Mouse (Mus musculus) liver, embryonic 13.5 days (tissue): ENCODE data around the gene Arrb1. TPM values are rescaled to one million over a fixed set of nuclear protein-coding genes. Genes with fewer than 3 reads are reported as not detected.

ENCODE experiments used
- ATAC-seq: fragments of 200-750 bp; cut with Nextera tagmentation; 2 replicates; pipeline ENCODE4 v1.8.0; 2017; ENCODE audit warnings: low read depth, mild to moderate bottlenecking, moderate number of reproducible peaks, moderate library complexity
- DNase-seq: peaks from one replicate; pipeline ENCODE4 v3.0.0; 2022
- H3K27ac ChIP-seq: fragments of 300-500 bp; sonication (generic); 2 replicates; pipeline ENCODE4 v1.5.1; 2015; ENCODE audit warnings: moderate library complexity, mild to moderate bottlenecking, inconsistent platforms
- H3K27me3 ChIP-seq: fragments of 300-500 bp; sonication (generic); 2 replicates; pipeline ENCODE4 v1.6.1; 2015; ENCODE audit warnings: mild to moderate bottlenecking, inconsistent platforms
- H3K36me3 ChIP-seq: fragments of 300-500 bp; sonication (generic); 2 replicates; pipeline ENCODE4 v1.6.1; 2015; ENCODE audit warnings: mild to moderate bottlenecking, inconsistent platforms
- H3K4me1 ChIP-seq: fragments of 300-500 bp; sonication (generic); replicated peaks from 2 replicates; pipeline ENCODE4 v1.6.1; 2015; ENCODE audit warnings: inconsistent platforms
- H3K4me2 ChIP-seq: fragments of 300-500 bp; sonication (generic); 2 replicates; pipeline ENCODE4 v1.6.1; 2015; ENCODE audit warnings: inconsistent platforms, mild to moderate bottlenecking, moderate library complexity
- H3K4me3 ChIP-seq: fragments of 300-500 bp; sonication (generic); replicated peaks from 2 replicates; pipeline ENCODE4 v1.5.1; 2015; ENCODE audit warnings: mild to moderate bottlenecking, inconsistent platforms
- H3K9ac ChIP-seq: fragments of 300-500 bp; sonication (generic); 2 replicates; pipeline ENCODE4 v1.6.1; 2015; ENCODE audit warnings: mild to moderate bottlenecking, inconsistent platforms
- H3K9me3 ChIP-seq: fragments of 300-500 bp; sonication (generic); replicated peaks from 2 replicates; pipeline ENCODE4 v1.6.1; 2016; ENCODE audit warnings: inconsistent platforms
- WGBS: fragments of 180-500 bp; shearing (Covaris S2); methylation state at CpG from one replicate; pipeline ENCODE4 v1.1.7; 2015; ENCODE audit not compliant: insufficient replicate concordance; 5-methylcytosine and 5-hydroxymethylcytosine counted together
- polyA plus RNA-seq: library from polyadenylated mRNA; unstranded; fragments of >200 nt; fragmentation: Nextera tagmentation; extraction: Ambion mirVana; gene quantifications from 2 replicates; pipeline ENCODE4 v1.2.1, GENCODE M21; 2015

Arrb1 gene
- polyA plus RNA-seq, 1 experiment from 2014 or later: 96.5 TPM

GRCm38 (mm10) chr7:99580247-99580646 is 45.0 kb downstream of the Arrb1 start:
- Histone ChIP-seq H3K4me1 (peaks cover 48% of the 10 kb centered on the region), H3K4me2 (no peak overlapping the region), H3K4me3 (no peak overlapping the region), H3K36me3 (peaks cover 20% of the 10 kb centered on the region), H3K9me3 (no peaks in the 10 kb centered on the region), H3K27me3 (no peaks in the 10 kb centered on the region), H3K9ac (no peak overlapping the region), H3K27ac (0 out of 2 replicates have a peak overlapping the region, but pooled peaks have one; percentile 24)
- ATAC-seq (no peak), DNase-seq (no peak)
- 38% methylated on average over 6 of the region's 6 CpGs for WGBS

DNA sequence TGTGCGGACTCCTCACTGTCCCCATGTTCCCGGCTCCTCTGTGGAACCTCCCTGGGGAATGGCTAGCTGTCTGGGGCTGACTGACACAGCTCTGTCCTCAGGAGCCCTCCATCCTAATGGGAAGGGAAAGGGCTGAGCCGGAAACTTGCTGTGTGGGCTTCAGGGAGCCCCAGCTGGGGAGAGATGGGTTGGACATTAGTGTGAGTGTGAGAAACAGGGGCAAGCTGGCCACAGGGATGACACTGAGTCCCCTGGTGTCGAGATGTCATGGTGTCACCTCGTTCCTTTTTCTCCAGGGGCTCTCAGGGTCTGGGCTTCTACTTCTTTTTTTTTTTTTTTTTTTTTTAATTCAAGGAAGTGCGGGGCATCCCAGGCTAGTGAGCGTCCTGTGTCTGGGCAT is 47.0 kb downstream of the Arrb1 start:
- no peak overlapping the region for H3K4me3 ChIP-seq
- no peak overlapping the region for H3K4me2 ChIP-seq
- peaks cover 38% of the 10 kb centered on the region for H3K36me3 ChIP-seq
- 65% methylated on average over 7 of the region's 7 CpGs for WGBS
- H3K4me1 ChIP-seq: peaks cover 48% of the 10 kb centered on the region
- H3K27me3 ChIP-seq: no peaks in the 10 kb centered on the region
- ATAC-seq (no peak), DNase-seq (no peak)
- no peak overlapping the region for H3K27ac ChIP-seq
- no peaks in the 10 kb centered on the region for H3K9me3 ChIP-seq
- no peak overlapping the region for H3K9ac ChIP-seq

DNA sequence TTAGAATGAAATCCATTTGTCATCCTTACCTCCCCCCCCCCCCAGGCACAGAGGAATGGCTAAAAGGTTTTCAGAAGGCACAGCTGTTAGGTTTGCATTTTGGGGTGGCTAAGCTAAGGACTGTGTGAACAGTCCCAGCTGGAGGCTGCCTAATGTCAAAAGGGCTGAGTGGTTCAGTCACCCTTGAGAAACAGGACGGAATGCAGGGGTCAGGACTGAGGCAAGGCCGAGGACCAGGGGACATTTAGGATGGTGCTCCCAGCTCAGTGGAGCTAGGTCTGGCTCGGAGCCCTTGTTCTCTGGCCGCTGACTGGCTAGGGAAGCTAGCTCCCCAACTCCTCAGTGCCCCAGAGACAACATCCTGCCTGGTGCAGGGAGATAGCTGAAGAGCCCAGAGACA is 47.6 kb downstream of the Arrb1 start:
- H3K4me2 ChIP-seq: no peak overlapping the region
- no peak overlapping the region for H3K4me3 ChIP-seq
- H3K27ac ChIP-seq: no peak overlapping the region; the same call in 1 of the 2 replicates
- H3K9me3 ChIP-seq: no peaks in the 10 kb centered on the region
- 67% methylated on average over 4 of the region's 4 CpGs for WGBS
- H3K27me3 ChIP-seq: no peaks in the 10 kb centered on the region
- ATAC-seq: no peak
- DNase-seq: no peak
- H3K9ac ChIP-seq: no peak overlapping the region
- H3K4me1 ChIP-seq: peaks cover 48% of the 10 kb centered on the region
- H3K36me3 ChIP-seq: peaks cover 44% of the 10 kb centered on the region

GRCm38 (mm10) chr7:99583625-99584024 is 48.4 kb downstream of the Arrb1 start:
- Histone ChIP-seq H3K4me3 (no peak overlapping the region), H3K27ac (no peak overlapping the region; the same call in 1 of the 2 replicates), H3K36me3 (peaks cover 51% of the 10 kb centered on the region), H3K4me2 (no peak overlapping the region), H3K9me3 (no peaks in the 10 kb centered on the region), H3K9ac (no peak overlapping the region), H3K4me1 (peaks cover 48% of the 10 kb centered on the region), H3K27me3 (no peaks in the 10 kb centered on the region)
- peak; percentile 41; the same call in 1 of the 2 replicates for ATAC-seq
- no peak for DNase-seq
- 49% methylated on average over 5 of the region's 5 CpGs for WGBS

- no peak overlapping the region for H3K9ac ChIP-seq
- ATAC-seq (no peak), DNase-seq (no peak)
- peaks cover 40% of the 10 kb centered on the region for H3K4me1 ChIP-seq
- no peak overlapping the region for H3K27ac ChIP-seq
- no peak overlapping the region for H3K4me2 ChIP-seq
- H3K4me3 ChIP-seq: no peak overlapping the region
- H3K9me3 ChIP-seq: no peaks in the 10 kb centered on the region
- H3K36me3 ChIP-seq: peaks cover 66% of the 10 kb centered on the region
- WGBS: 86% methylated on average over 8 of the region's 8 CpGs
- H3K27me3 ChIP-seq: no peaks in the 10 kb centered on the region
Observed at GRCm38 (mm10) chr7:99585976-99586375, 50.7 kb downstream of the Arrb1 start.

DNA sequence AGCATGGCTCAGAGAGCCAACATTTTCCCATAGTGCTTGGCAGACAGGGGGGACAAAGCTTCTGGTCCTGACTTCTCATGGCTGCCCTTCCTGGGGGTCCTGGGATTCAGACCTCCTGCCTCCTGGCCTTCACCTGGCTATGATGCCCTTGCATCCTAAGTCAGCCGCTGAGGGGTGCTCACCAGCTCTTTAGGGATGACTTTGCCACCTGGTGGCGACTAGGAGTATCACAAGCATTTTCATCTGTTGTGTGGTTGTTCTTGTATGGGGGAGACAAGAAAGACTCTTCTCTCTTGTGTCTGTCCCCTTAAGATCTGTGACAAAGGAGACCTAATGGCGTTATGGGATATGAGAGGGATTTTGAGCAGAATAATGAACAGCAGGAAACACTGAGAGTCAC is 54.8 kb downstream of the Arrb1 start:
- H3K27me3 ChIP-seq: no peaks in the 10 kb centered on the region
- H3K27ac ChIP-seq: peak overlapping the region; percentile 99
- 7% methylated on average over 3 of the region's 3 CpGs for WGBS
- no peaks in the 10 kb centered on the region for H3K9me3 ChIP-seq
- peaks cover 69% of the 10 kb centered on the region for H3K36me3 ChIP-seq
- no peak for ATAC-seq
- H3K4me1 ChIP-seq: peaks cover 46% of the 10 kb centered on the region
- peak overlapping the region; percentile 38 for H3K4me2 ChIP-seq
- peak; percentile 67 for DNase-seq
- peak overlapping the region; percentile 92; the same call in 1 of the 2 replicates for H3K9ac ChIP-seq
- no peak overlapping the region for H3K4me3 ChIP-seq

GRCm38 (mm10) chr7:99590646-99591045 is 55.4 kb downstream of the Arrb1 start:
- WGBS: 54% methylated on average over 5 of the region's 5 CpGs
- Histone ChIP-seq H3K9ac (peak overlapping the region; percentile 92), H3K27ac (peak overlapping the region; percentile 99)

DNA sequence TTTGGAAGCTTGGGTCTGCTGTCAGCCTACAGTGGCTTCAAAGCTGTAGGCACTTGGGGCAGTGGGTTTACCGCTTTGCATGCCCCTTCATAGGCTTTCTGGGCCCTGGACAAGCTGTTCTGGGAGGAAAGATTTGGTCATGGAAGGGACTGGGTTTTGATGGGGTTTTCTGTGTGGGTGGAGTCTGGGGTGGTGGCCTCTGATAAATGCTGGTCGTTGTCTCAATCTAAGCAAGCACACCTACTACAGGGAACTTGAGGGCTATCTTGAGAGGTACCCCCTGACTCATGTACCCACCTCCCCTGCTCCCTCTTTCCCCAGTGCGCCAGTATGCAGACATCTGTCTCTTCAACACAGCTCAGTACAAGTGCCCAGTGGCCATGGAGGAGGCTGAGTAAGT is 57.4 kb downstream of the Arrb1 start:
- ATAC-seq (peak; percentile 67), DNase-seq (peak; percentile 73)
- H3K27ac ChIP-seq: peak overlapping the region; percentile 99
- H3K4me2 ChIP-seq: peak overlapping the region; percentile 83
- peak overlapping the region; percentile 77 for H3K4me3 ChIP-seq
- 18% methylated on average over 3 of the region's 3 CpGs for WGBS
- H3K36me3 ChIP-seq: peaks cover 70% of the 10 kb centered on the region
- H3K27me3 ChIP-seq: no peaks in the 10 kb centered on the region
- peaks cover 64% of the 10 kb centered on the region for H3K4me1 ChIP-seq
- no peaks in the 10 kb centered on the region for H3K9me3 ChIP-seq
- H3K9ac ChIP-seq: peak overlapping the region; percentile 92

More at GRCm38 (mm10) chr7:99590646-99591045, 55.4 kb downstream of the Arrb1 start:
- DNase-seq (peak; percentile 59), ATAC-seq (peak; percentile 29)
- no peak overlapping the region for H3K4me3 ChIP-seq
- no peaks in the 10 kb centered on the region for H3K27me3 ChIP-seq
- peaks cover 46% of the 10 kb centered on the region for H3K4me1 ChIP-seq
- H3K9me3 ChIP-seq: no peaks in the 10 kb centered on the region
- H3K4me2 ChIP-seq: peak overlapping the region; percentile 38
- peaks cover 69% of the 10 kb centered on the region for H3K36me3 ChIP-seq

DNA sequence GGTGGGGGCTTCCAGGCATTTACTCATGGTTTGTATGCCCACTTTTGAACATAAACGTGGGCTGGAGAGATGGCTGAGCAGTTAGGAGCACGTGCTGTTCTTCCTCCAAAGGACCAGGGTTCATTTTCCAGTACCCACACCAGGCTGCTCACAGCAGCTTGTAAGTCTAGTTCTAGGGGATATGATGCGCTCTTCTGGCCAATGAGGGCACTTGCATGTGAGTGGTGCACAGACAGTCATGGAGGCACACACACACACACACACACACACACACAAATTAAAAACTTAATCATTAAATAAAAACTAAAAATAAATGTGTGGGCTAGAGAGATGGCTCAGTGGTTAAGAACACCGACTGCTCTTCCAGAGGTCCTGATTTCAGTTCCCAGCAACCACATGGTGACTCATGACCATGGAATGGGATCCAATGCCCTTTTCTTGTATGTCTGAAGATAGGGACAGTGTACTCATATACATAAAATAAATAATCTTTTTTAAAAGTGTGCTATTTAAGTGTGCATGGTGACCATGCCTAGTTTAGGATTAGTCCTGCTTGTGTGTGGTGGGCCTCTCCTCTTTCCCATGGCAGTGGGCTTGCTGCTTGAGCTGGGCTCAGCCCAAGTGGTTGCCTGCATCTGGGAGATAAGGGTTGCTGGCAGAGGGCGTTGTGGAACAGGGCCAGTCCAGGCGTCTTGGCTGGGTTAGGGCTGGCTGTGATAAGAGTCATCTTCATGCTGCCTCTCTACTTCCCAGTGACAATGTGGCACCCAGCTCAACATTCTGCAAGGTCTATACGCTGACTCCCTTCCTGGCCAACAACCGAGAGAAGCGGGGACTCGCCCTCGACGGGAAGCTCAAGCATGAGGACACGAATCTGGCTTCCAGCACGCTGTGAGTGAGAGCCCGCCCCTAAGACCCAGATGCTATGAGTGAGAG is 58.9 kb downstream of the Arrb1 start:
- DNase-seq (peak; percentile 93), ATAC-seq (peak; percentile 89)
- WGBS: 18% methylated on average over 15 of the region's 15 CpGs
- H3K4me1 ChIP-seq: peaks cover 79% of the 10 kb centered on the region
- peak overlapping the region; percentile 99 for H3K27ac ChIP-seq
- H3K36me3 ChIP-seq: peaks cover 71% of the 10 kb centered on the region
- H3K9ac ChIP-seq: peak overlapping the region; percentile 92
- H3K9me3 ChIP-seq: no peaks in the 10 kb centered on the region
- no peaks in the 10 kb centered on the region for H3K27me3 ChIP-seq
- peak overlapping the region; percentile 83 for H3K4me2 ChIP-seq
- peak overlapping the region; percentile 77 for H3K4me3 ChIP-seq

DNA sequence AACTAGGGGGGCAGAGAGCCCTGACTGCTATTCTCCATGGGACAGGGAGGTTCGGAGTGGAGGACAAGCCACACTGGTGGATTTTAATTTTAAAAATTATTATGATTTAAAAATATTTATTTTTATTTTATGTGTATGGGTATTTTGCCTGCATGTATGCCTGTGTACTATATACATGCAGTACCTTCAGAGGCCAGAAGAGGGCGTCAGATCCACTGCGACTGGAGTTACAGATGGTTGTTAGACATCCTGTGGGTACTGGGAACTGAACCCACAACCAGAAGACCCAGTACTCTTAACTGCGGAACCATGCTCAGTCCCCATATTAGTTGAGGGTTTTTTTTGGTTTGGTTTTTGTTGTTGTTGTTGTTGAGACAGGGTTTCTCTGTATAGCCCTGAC is 63.5 kb downstream of the Arrb1 start:
- Histone ChIP-seq H3K4me3 (peak overlapping the region; percentile 77), H3K27me3 (no peaks in the 10 kb centered on the region), H3K36me3 (peaks cover 90% of the 10 kb centered on the region), H3K9me3 (no peaks in the 10 kb centered on the region), H3K9ac (peak overlapping the region; percentile 92), H3K4me2 (peak overlapping the region; percentile 83), H3K4me1 (peaks cover 79% of the 10 kb centered on the region), H3K27ac (peak overlapping the region; percentile 99; the same call in 1 of the 2 replicates)
- 74% methylated on average over 4 of the region's 4 CpGs for WGBS
- ATAC-seq: no peak
- no peak for DNase-seq

GRCm38 (mm10) chr7:99603875-99604662 is 68.8 kb downstream of the Arrb1 start:
- peaks cover 65% of the 10 kb centered on the region for H3K36me3 ChIP-seq
- no peaks in the 10 kb centered on the region for H3K27me3 ChIP-seq
- H3K9me3 ChIP-seq: no peaks in the 10 kb centered on the region
- peaks cover 55% of the 10 kb centered on the region for H3K4me1 ChIP-seq
- H3K9ac ChIP-seq: no peak overlapping the region
- H3K27ac ChIP-seq: peak overlapping the region; percentile 44; the same call in 1 of the 2 replicates
- H3K4me3 ChIP-seq: no peak overlapping the region
- H3K4me2 ChIP-seq: no peak overlapping the region
- 79% methylated on average over 8 of the region's 8 CpGs for WGBS
- ATAC-seq: no peak
- no peak for DNase-seq
